Mouse (Mus musculus) monocyte, adult 59 days (primary cell): ENCODE measurements around the gene Sh3glb1. TPM values are rescaled to one million over a fixed set of nuclear protein-coding genes. Genes with fewer than 3 reads are reported as not detected.

ENCODE experiments used
- total RNA-seq, 2 experiments: library from RNA; stranded (reverse); gene quantifications; one replicate each; pipeline ENCODE4 v1.2.4; 2023

Gene Sh3glb1
- 100 to 1,000 TPM; 257 to 261 TPM for total RNA-seq

DNA sequence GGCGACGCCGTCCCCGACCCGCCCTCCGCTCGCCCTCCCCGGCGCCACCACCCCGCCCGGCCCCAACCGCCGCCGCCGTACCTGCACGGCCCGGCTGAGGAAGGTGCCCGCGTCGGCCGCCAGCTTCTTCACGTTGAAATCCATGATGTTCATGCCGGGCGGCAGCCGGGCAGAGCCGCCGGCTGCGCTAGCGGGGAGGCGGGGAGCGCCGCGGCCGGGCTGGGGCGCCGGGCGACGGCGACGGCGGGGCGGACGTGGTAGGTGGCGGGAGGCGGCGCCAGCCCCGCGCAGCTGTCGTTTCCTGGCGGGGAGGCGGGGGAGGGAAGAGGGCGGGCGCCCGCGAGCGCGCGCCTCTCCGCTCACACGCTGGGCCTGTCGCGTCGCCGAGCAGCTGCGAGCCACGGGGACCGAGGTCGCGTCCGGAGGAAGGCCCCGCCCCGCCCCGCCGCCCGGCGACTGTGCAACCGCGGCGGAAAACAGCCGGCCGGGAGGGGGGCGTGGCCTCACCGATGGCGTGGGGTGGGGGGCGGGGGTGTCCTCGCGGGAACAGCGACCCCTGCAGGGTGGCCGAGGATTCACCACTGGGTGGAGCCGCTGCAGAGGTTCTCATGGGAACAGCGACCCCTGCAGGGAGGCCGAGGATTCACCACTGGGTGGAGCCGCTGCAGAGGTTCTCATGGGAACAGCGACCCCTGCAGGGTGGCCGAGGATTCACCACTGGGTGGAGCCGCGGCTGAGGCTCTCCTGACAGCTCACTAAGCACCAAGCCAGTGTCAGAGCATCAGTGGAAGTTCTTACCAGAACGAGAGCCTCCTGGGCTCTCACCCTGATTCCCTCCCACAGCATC, at the start of gene Sh3glb1:
Sh3glb1 (minus strand) TSS at position 435 of the 847 bp plus-strand sequence.

DNA sequence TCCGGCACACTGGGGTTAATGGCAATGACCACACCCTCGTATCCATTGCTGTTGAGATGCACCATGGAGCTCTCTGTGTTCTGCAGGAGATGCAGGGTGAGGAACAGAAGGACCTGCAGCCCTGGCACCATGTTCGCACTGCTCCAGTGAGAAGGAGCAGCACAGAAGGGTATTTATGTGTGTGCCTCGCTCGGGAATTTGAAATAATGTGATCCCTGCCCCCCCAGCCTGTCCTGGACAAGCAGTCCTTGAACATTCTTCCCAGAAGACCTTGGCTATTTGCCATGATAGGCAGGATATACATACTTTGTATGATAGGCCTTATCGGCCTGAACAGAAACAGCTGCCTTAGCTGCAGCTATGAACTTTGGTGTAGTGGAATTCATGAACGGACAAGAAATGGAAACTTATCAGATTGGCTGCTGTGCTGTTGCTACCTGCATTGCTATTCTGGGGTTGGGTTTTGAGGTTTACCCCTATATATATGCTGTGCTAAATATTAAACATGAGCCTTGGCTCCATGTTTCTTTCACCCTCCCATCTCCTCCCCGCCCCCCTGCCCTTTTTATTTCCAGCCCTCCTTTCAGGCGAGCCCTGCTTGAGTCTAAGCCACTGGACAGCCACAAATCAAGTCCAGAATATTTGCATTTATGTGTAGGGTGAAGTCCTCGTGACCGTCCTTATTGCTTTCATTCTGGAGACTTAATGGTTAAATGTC, 40.6 kb upstream of the Sh3glb1 start, which contains the start of gene Clca3a1:
Clca3a1 (minus strand) TSS at position 386 of the 718 bp plus-strand sequence.

Other genes starting within 250 kb of the Sh3glb1 start
- 10 to 100 TPM; 11.8 to 12.9 TPM for gene Hs2st1, start 150.2 kb downstream of the Sh3glb1 start, total RNA-seq
- 100 to 1,000 TPM; 145 to 162 TPM for gene Selenof, start 150.0 kb downstream of the Sh3glb1 start, total RNA-seq
- under 1 TPM; 0.15 to 0.18 TPM for gene Clca3a1, start 40.6 kb upstream of the Sh3glb1 start, total RNA-seq
- not detected for gene Clca3a2, start 99.2 kb upstream of the Sh3glb1 start, total RNA-seq
- gene Clca3b, start 129.0 kb upstream of the Sh3glb1 start, total RNA-seq = not detected
- not detected for gene Clca4b, start 212.2 kb upstream of the Sh3glb1 start, total RNA-seq